Mouse (Mus musculus) ES-Bruce4 (cell line): ENCODE data around the gene Oas2.

ENCODE experiments used
- CTCF ChIP-seq: IDR thresholded peaks from one replicate; pipeline ENCODE4 v1.8.1; 2011; ENCODE audit warnings: low read depth, low read length
- EP300 ChIP-seq: IDR thresholded peaks from 2 replicates; pipeline ENCODE4 v1.6.1; 2011; ENCODE audit warnings: low read depth, low read length; ENCODE audit not compliant: insufficient read depth

DNA sequence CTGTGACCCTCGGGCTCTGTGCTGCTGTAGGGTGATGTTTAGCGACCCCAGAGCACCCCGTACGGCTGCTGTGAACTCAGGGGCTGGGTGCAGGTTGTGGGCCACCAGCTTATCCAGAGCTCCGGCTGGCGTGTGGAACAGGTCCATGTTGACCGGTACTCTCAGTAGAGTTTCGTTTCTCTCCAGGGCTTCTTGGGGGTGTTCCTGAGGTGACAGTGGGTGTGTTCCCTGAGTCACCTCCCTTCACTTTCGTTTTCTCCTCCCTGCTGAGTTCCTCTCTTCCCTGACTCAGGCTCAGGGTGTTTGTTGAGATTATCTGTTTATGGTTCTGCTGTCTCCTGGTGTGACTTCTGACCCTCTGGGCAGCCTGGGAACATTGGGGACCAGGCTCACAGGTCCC lies 27.8 kb upstream of the Oas2 start, which contains the start of gene Oas3:
- no peak for TF ChIP-seq EP300
- TF ChIP-seq CTCF, result no peak
